Mouse (Mus musculus) ES-E14 (cell line): ENCODE measurements at regions not wholly inside any gene's neighbourhood (a gene's known extent, or its start where the extent isn't known, plus 50 kb on each side); places are given as distances from the start of the nearest gene placed in this dataset.

Experiments used
- DNase-seq: peaks from one replicate; pipeline ENCODE4 v3.0.0-alpha.2; 2013; ENCODE audit warnings: low read depth, low spot score
- H3K27ac ChIP-seq: 2 replicates; pipeline ENCODE4 v1.5.1; 2012; ENCODE audit warnings: low read depth, mild to moderate bottlenecking, low read length, moderate library complexity, mixed read lengths; ENCODE audit not compliant: poor library complexity, insufficient read depth, severe bottlenecking
- H3K36me3 ChIP-seq: 2 replicates; pipeline ENCODE4 v1.6.1; 2012; ENCODE audit warnings: mild to moderate bottlenecking, low read length, moderate library complexity, mixed read lengths; ENCODE audit not compliant: control insufficient read depth, poor library complexity, insufficient read depth, severe bottlenecking
- H3K4me1 ChIP-seq, 2 experiments: fragments of 150-350 bp in 1 of 2; sonication (generic) in 1 of 2; 2 replicates each; pipeline ENCODE4 v1.6.1; 2012; ENCODE audit warnings: low read length in 2 of 2, mild to moderate bottlenecking in 1 of 2, mixed read lengths in 1 of 2; ENCODE audit not compliant: control insufficient read depth in 2 of 2, insufficient read depth in 2 of 2, poor library complexity in 1 of 2
- H3K4me3 ChIP-seq, 2 experiments: fragments of 150-350 bp in 1 of 2; sonication (generic) in 1 of 2; 2 replicates each; pipeline ENCODE4 v1.5.1; 2012; ENCODE audit warnings: low read length in 2 of 2, low read depth in 1 of 2, mild to moderate bottlenecking in 1 of 2, mixed read lengths in 1 of 2; ENCODE audit not compliant: insufficient read depth in 1 of 2, poor library complexity in 1 of 2, severe bottlenecking in 1 of 2
- H3K9ac ChIP-seq: 2 replicates; pipeline ENCODE4 v1.6.1; 2012; ENCODE audit warnings: low read depth, mild to moderate bottlenecking, low read length, mixed read lengths; ENCODE audit not compliant: poor library complexity, insufficient read depth, severe bottlenecking
- H3K9me3 ChIP-seq: fragments of 150-350 bp; sonication (generic); 2 replicates; pipeline ENCODE4 v1.6.1; 2012; ENCODE audit warnings: low read depth, mild to moderate bottlenecking, low read length; ENCODE audit not compliant: control insufficient read depth, insufficient read depth
- CHD2 ChIP-seq: IDR thresholded peaks from 2 replicates; pipeline ENCODE4 v1.6.1; 2014; ENCODE audit warnings: mild to moderate bottlenecking, low read depth, low read length, inconsistent platforms
- HCFC1 ChIP-seq: IDR thresholded peaks from 2 replicates; pipeline ENCODE4 v1.6.1; 2012; ENCODE audit warnings: low read length, inconsistent platforms, borderline replicate concordance; ENCODE audit not compliant: insufficient read depth
- MAFK ChIP-seq: IDR thresholded peaks from 2 replicates; pipeline ENCODE4 v1.6.1; 2014; ENCODE audit warnings: mild to moderate bottlenecking, low read depth, low read length, inconsistent platforms; ENCODE audit not compliant: insufficient read depth
- ZC3H11A ChIP-seq: IDR thresholded peaks from 2 replicates; pipeline ENCODE4 v1.6.1; 2012; ENCODE audit warnings: low read depth, mild to moderate bottlenecking, inconsistent platforms, low read length, borderline replicate concordance
- ZNF384 ChIP-seq: IDR thresholded peaks from 2 replicates; pipeline ENCODE4 v1.6.1; 2012; ENCODE audit warnings: low read depth, low read length, inconsistent platforms
- in situ Hi-C, 2 experiments: fragments of 600-800 bp; cut with MboI; formaldehyde crosslinking; loops; one replicate each; pipeline ENCODE4 v1.15.1; 2025; ENCODE audit warnings: low sequenced_read_pairs in 2 of 2, inconsistent platforms in 1 of 2; ENCODE audit not compliant: unreplicated experiment in 2 of 2

DNA sequence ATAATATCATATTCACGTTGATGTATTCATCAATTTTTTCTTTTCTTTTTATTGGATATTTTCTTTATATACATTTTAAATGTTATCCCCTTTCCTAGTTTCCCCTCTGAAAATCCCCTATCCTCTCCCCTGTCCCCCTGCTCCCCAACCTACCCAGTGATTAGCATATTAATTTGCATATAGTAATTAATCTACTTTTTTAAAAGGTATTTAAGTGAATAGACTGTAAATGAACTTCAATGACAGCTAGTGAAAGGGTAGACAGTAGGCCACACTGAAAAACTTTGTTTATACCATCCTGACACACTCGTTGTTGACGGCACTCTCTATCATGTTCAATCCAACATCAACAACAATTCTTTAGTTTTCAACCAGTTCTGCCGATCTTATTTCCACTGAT lies 239.9 kb upstream of the Spag17 start:
- H3K27ac ChIP-seq: no peak overlapping the region
- TF ChIP-seq CHD2 (no peak), ZNF384 (no peak), MAFK (no peak)
- DNase-seq: no peak
- no peaks in the 10 kb centered on the region for H3K4me1 ChIP-seq
- H3K9ac ChIP-seq: no peak overlapping the region
- no peaks in the 10 kb centered on the region for H3K36me3 ChIP-seq
- in situ Hi-C loops: no loop called here
- no peaks in the 10 kb centered on the region for H3K9me3 ChIP-seq
- H3K4me3 ChIP-seq: no peak overlapping the region

DNA sequence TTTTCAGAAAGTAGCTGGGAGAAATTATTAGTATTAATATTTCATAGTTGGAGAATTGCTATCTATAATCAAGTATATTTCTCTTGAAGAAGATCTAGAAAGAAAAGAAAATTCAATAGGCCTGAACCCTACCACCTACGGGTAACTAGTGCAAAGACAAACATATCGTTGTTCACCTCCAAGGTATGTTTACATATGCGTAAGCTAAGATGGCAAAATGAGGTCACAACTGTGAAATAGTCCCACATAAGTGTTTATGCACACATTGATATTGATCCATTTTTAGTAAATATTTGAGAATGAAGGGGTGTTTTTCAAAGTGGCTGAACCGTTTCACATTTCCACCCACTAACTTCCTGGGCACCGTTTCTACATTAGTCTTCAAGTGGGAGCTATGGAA lies 227.6 kb upstream of the Spag17 start:
- DNase-seq: no peak
- no peaks in the 10 kb centered on the region for H3K9me3 ChIP-seq
- H3K27ac ChIP-seq: no peak overlapping the region
- TF ChIP-seq HCFC1 (no peak), ZC3H11A (no peak), ZNF384 (no peak), CHD2 (no peak), MAFK (no peak)
- H3K9ac ChIP-seq: no peak overlapping the region
- H3K4me3 ChIP-seq: no peak overlapping the region
- no peaks in the 10 kb centered on the region for H3K36me3 ChIP-seq
- no peaks in the 10 kb centered on the region for H3K4me1 ChIP-seq
- in situ Hi-C loops: no loop called here

- in situ Hi-C loops: no loop called here
- no peak for DNase-seq
- Histone ChIP-seq H3K9ac (no peak overlapping the region), H3K27ac (no peak overlapping the region), H3K4me3 (no peak overlapping the region), H3K36me3 (no peaks in the 10 kb centered on the region), H3K9me3 (no peaks in the 10 kb centered on the region), H3K4me1 (no peaks in the 10 kb centered on the region; a peak in 1 of 4 replicates)
- no peak for TF ChIP-seq ZNF384
Measured at GRCm38 (mm10) chr3:99663783-99664182, 221.4 kb upstream of the Spag17 start.

DNA sequence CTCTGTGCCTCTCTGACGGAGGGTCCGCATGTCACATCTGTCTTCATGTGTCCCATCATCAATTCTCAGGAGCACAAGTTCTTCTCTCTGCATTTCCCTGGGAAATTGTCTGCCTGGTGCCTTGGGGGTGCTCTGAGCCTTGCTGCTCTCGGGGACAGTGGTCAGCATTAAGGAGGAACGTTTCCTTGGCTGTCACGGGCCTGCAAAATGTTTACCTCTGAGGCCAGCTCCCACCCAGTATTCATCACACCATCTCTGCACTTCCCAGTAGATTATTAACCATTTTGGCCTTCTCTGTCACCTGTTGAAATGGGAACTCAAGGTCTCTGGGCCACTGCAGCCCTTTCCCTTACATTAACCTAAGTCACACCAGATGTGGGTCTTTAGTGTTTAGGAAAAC lies 219.8 kb upstream of the Spag17 start:
- DNase-seq: no peak
- in situ Hi-C loops: no loop called here
- Histone ChIP-seq H3K9me3 (no peaks in the 10 kb centered on the region), H3K27ac (no peak overlapping the region), H3K36me3 (no peaks in the 10 kb centered on the region), H3K9ac (no peak overlapping the region), H3K4me1 (no peaks in the 10 kb centered on the region; a peak in 1 of 4 replicates), H3K4me3 (no peak overlapping the region)
- TF ChIP-seq ZNF384 (no peak), CHD2 (no peak), ZC3H11A (no peak), HCFC1 (no peak), MAFK (no peak)

DNA sequence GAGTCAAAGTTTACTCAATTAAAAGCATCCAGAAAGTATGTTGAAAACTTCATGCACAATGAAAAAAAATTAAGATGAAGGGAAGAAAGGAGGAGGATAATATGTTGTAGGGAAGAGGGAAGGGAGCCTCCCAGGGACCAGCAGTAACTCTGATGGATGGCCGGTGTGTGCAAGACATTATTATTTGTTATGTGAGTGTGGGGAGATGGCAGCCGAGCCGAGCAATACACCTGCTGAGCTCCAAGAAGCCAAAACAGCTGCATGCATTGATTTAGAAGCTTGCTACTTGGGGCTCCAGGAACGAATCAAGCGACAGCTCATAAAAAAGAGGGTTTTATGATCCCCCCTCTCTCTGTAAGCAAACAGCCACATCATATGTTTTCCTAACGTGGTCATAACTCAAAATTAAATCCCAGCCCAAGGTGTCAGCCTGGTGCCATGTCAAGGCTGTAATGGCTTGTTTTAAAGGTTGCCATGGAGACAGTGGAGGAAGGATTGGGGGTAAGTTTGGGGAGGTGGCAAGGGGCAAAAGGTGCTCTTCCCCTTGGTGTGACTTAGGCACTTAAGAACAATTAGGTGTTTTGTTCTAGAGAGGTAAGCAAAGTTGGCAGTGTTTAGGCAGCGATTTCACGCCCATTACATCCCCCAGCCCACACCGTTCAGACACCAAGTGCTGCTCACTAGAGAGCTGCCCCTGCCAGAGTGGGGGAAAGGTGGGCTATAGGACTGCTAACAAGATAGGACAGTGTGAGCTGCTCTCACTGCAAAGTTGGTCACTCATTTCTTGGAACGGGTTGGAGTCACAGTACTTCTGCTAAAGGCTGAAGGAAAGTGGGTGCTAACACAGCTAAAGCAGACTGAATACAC lies 219.1 kb upstream of the Spag17 start:
- DNase-seq: no peak
- Histone ChIP-seq H3K4me3 (no peak overlapping the region), H3K4me1 (no peaks in the 10 kb centered on the region; a peak in 1 of 4 replicates), H3K27ac (no peak overlapping the region), H3K9me3 (no peaks in the 10 kb centered on the region), H3K9ac (no peak overlapping the region), H3K36me3 (no peaks in the 10 kb centered on the region)
- no peak for TF ChIP-seq ZNF384
- no peak for TF ChIP-seq MAFK
- no peak for TF ChIP-seq ZC3H11A
- TF ChIP-seq HCFC1: no peak
- TF ChIP-seq CHD2: no peak
- in situ Hi-C loops: no loop called here
